Mouse (Mus musculus): ENCODE results near the gene Fam167b. TPM values are rescaled to one million over a fixed set of nuclear protein-coding genes. Genes with fewer than 3 reads are reported as not detected.
"Not testable (repeated sequence)": the region's sequence is repeated elsewhere in the genome, so short reads cannot be mapped to it uniquely, and the experiment has no call there.

Fam167b gene
- polyA plus RNA-seq, 1 experiment: 1.2 TPM

DNA sequence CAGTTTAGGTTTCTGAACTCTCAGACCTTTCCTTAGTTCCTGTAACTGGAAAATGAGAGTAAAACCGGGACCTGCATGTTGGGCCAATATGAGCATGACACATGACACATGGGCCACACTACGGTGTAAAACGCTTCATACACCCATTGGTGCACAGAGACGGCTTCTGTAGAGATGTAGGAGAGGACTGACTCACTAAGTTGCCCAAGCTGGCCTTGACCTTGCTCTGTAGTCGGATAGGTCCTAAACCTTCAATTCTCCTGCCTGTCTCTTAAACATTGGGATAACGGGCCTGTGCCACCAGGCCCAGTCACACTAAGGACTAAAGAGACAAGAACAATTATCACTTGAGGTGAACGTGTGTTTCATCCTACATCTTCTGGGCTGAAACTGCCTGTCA, 10.0 kb downstream of the Fam167b start:
- Histone ChIP-seq H3K4me3 (ENCODE audit: insufficient read depth, low read length) (no peak overlapping the region), H3K27ac (ENCODE audit: insufficient read depth, low read depth, low read length) (no peak overlapping the region), H3K4me1 (ENCODE audit: control insufficient read depth, insufficient read depth, low read length) (no peaks in the 10 kb centered on the region)
- no peak for TF ChIP-seq POLR2A (IDR thresholded peaks at IDR 0.05; ENCODE audit: borderline replicate concordance, low read depth, low read length)
- TF ChIP-seq CTCF (IDR thresholded peaks at IDR 0.05; ENCODE audit: low read depth, low read length): no peak

DNA sequence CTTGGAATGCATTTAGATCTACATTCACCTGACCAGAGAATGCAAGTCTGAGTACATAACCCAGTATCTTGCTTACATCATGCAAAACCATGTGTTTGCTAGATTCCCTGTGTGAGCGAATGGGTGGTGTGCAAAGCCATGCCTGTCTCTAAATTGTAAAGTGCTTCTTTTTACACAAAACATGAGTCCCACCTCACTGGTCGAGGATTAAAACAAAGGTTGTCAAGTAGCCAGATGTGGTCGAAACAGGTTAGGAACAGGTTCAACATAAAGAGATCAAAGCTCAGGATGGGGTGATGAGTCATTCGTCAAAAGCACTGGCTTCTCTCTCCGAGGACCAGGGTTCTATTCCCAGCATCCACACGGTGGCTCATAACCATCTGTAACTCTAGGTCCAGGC, 13.2 kb downstream of the Fam167b start:
- Histone ChIP-seq H3K4me1 (ENCODE audit: control insufficient read depth, insufficient read depth, low read length) (no peaks in the 10 kb centered on the region), H3K27ac (ENCODE audit: insufficient read depth, low read depth, low read length) (no peak overlapping the region), H3K4me3 (ENCODE audit: insufficient read depth, low read length) (no peak overlapping the region)
- TF ChIP-seq POLR2A (IDR thresholded peaks at IDR 0.05; ENCODE audit: borderline replicate concordance, low read depth, low read length) (no peak), CTCF (IDR thresholded peaks at IDR 0.05; ENCODE audit: low read depth, low read length) (no peak)

- TF ChIP-seq POLR2A (IDR thresholded peaks at IDR 0.05; ENCODE audit: borderline replicate concordance, low read depth, low read length): no peak
- Histone ChIP-seq H3K27ac (ENCODE audit: insufficient read depth, low read depth, low read length) (no peak overlapping the region), H3K4me3 (ENCODE audit: insufficient read depth, low read length) (no peak overlapping the region), H3K4me1 (ENCODE audit: control insufficient read depth, insufficient read depth, low read length) (no peaks in the 10 kb centered on the region)
These were observed 14.6 kb downstream of the Fam167b start for GRCm38 (mm10) chr4:129563718-129564117.

DNA sequence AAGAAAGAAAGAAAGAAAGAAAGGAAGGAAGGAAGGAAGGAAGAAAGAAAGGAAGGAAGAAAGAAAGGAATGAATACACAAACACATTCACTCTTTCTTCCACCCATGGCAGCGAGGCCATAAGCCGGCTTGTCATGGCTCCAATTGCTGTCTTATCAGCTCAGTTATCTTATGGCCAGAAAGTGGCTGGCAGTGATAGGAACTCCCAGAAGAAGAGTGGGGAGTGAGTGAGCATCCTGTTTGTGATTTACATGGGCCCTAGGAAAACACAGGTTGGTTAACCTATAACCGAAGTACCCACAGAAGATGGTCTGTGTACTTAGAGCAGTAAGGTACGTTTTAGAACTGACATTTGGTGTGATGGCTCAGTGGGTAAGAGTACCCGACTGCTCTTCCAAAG, 17.2 kb downstream of the Fam167b start:
- no peak overlapping the region for H3K27ac ChIP-seq (ENCODE audit: insufficient read depth, low read depth, low read length)
- H3K4me1 ChIP-seq (ENCODE audit: control insufficient read depth, insufficient read depth, low read length): peaks cover 6% of the 10 kb centered on the region
- TF ChIP-seq CTCF (IDR thresholded peaks at IDR 0.05; ENCODE audit: low read depth, low read length) (no peak), POLR2A (IDR thresholded peaks at IDR 0.05; ENCODE audit: borderline replicate concordance, low read depth, low read length) (no peak)
- H3K4me3 ChIP-seq (ENCODE audit: insufficient read depth, low read length): no peak overlapping the region

- Histone ChIP-seq H3K4me3 (ENCODE audit: insufficient read depth, low read length) (no peak overlapping the region), H3K27ac (ENCODE audit: insufficient read depth, low read depth, low read length) (no peak overlapping the region), H3K4me1 (ENCODE audit: control insufficient read depth, insufficient read depth, low read length) (peaks cover 8% of the 10 kb centered on the region)
- no peak for TF ChIP-seq POLR2A (IDR thresholded peaks at IDR 0.05; ENCODE audit: borderline replicate concordance, low read depth, low read length)
- no peak for TF ChIP-seq CTCF (IDR thresholded peaks at IDR 0.05; ENCODE audit: low read depth, low read length)
These were observed 19.9 kb downstream of the Fam167b start for GRCm38 (mm10) chr4:129558321-129558955.

DNA sequence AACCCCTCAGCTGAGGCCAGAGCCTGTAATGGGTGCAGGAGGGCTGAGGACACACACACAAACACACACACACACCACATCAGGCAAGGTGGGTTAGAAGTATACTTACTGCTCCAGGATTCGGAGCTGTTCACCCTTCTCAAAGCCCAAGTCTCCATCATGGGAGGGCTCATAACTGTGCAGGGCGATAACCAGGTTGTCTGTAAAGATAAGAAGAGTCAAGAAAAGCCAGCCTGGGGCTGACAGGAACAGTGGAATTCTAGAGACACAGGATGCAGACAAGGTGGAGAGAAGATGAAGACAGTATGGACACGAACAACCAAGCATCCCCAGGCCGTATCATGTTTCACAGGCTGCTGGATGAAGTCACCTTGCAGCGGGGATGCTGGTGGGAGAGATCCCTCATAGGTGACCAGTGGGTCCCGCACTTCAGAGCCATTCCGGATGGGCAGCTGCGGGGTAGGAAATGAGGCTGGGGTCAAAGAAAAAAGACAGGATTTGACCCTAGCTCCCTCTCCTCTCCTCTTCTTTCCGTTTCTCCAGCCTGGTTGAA, 21.0 kb downstream of the Fam167b start:
- H3K4me1 ChIP-seq (ENCODE audit: control insufficient read depth, insufficient read depth, low read length): peaks cover 8% of the 10 kb centered on the region
- TF ChIP-seq CTCF (IDR thresholded peaks at IDR 0.05; ENCODE audit: low read depth, low read length) (no peak), POLR2A (IDR thresholded peaks at IDR 0.05; ENCODE audit: borderline replicate concordance, low read depth, low read length) (no peak)
- no peak overlapping the region for H3K27ac ChIP-seq (ENCODE audit: insufficient read depth, low read depth, low read length)
- H3K4me3 ChIP-seq (ENCODE audit: insufficient read depth, low read length): no peak overlapping the region

DNA sequence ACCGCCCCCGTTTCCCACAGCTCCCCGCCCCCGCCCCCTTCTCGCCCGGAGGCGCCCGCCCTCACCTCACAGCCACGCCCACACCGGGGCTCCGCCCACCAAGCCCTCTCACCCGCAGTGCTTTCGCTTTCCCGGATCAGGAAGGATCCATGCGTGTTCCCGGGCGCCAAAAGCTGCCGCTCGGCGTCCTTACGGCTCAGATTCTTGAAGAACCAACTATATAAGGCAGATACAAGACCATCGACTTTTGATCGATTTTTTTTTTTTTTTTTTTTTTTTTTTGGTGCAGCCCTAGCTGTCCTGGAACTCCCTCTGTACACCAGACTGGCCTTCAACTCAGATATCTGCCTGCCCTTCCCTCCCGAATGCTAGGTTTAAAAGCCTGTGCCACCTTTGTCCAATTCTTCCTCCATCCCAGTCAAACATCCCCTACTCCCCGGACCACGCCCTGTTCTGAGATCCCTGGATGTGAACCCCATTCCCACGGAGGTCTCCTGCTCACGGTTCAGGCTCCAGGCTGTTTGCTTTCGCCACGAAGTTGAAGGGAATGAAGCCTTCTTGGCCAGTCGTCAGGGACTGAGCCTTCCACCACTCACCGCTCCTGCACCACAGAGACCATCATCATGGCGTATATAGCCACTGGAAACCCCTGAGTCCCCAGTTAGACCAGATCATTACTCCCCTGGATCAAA, 21.7 kb downstream of the Fam167b start:
- H3K4me1 ChIP-seq (ENCODE audit: control insufficient read depth, insufficient read depth, low read length): peaks cover 8% of the 10 kb centered on the region
- TF ChIP-seq CTCF (IDR thresholded peaks at IDR 0.05; ENCODE audit: low read depth, low read length): no peak
- no peak for TF ChIP-seq POLR2A (IDR thresholded peaks at IDR 0.05; ENCODE audit: borderline replicate concordance, low read depth, low read length)
- peak overlapping the region; percentile 69 for H3K4me3 ChIP-seq (ENCODE audit: insufficient read depth, low read length)
- H3K27ac ChIP-seq (ENCODE audit: insufficient read depth, low read depth, low read length): peak overlapping the region; percentile 25; the same call in 1 of the 2 replicates

GRCm38 (mm10) chr4:129555862-129556531, 22.4 kb downstream of the Fam167b start:
- H3K4me1 ChIP-seq (ENCODE audit: control insufficient read depth, insufficient read depth, low read length): peaks cover 8% of the 10 kb centered on the region
- H3K27ac ChIP-seq (ENCODE audit: insufficient read depth, low read depth, low read length): 0 out of 2 replicates have a peak overlapping the region, but pooled peaks have one; percentile 11
- peak overlapping the region; percentile 69 for H3K4me3 ChIP-seq (ENCODE audit: insufficient read depth, low read length)
- no peak for TF ChIP-seq CTCF (IDR thresholded peaks at IDR 0.05; ENCODE audit: low read depth, low read length)
- TF ChIP-seq POLR2A (IDR thresholded peaks at IDR 0.05; ENCODE audit: borderline replicate concordance, low read depth, low read length): no peak

- TF ChIP-seq POLR2A (IDR thresholded peaks at IDR 0.05; ENCODE audit: borderline replicate concordance, low read depth, low read length): no peak
- TF ChIP-seq CTCF (IDR thresholded peaks at IDR 0.05; ENCODE audit: low read depth, low read length): peak; percentile 84
- Histone ChIP-seq H3K4me3 (ENCODE audit: insufficient read depth, low read length) (peak overlapping the region; percentile 69), H3K27ac (ENCODE audit: insufficient read depth, low read depth, low read length) (no peak overlapping the region), H3K4me1 (ENCODE audit: control insufficient read depth, insufficient read depth, low read length) (peaks cover 8% of the 10 kb centered on the region)
These were observed 22.9 kb downstream of the Fam167b start for GRCm38 (mm10) chr4:129555421-129555861.

- H3K27ac ChIP-seq (ENCODE audit: insufficient read depth, low read depth, low read length); H3K4me3 ChIP-seq (ENCODE audit: insufficient read depth, low read length): not testable (repeated sequence)
These were observed 23.8 kb downstream of the Fam167b start for GRCm38 (mm10) chr4:129554512-129554911.

More at GRCm38 (mm10) chr4:129554512-129554911, 23.8 kb downstream of the Fam167b start:
- H3K4me1 ChIP-seq (ENCODE audit: control insufficient read depth, insufficient read depth, low read length): not testable (repeated sequence)

All from bone marrow macrophage, adult 2 months (primary cell).